Comparison of ENCODE assay signal across 9 mouse cellular contexts in the genomic region with DNA sequence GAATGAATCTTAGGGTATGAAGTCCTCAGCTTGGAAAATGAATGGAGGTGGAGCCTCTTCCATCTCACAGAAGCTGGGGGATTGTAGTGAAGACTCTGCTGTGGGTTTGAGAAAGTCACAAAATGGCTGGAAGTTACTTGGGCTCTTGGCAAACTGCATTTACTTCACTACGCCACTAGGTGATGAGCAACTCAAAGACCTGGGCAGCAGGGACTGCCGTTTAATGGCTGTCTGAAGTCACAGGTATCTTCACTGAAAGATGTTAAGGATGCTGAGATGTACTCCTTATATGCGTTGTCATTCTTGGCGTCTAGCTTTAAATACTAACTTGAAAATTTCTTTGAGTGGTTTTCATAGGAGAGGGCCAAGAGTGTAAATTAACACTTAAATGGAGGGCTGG. TPM values are rescaled to one million over a fixed set of nuclear protein-coding genes. Genes with fewer than 3 reads are reported as not detected.
DNase-seq lines count a peak whose midpoint lies in the region; ATAC-seq lines count a peak whose summit lies in the region.
"Had no signal": no experiment of that assay in that cellular context is flagged by ENCODE, and none has a peak within 500 bp of the region (broad histone marks: within the 10 kb centered on the region; RNA-seq: fewer than 3 reads in every experiment).

No protein-coding gene starts in this region.

- H3K36me3 ChIP-seq in liver, embryonic 12.5 days: peaks cover 64% of the 10 kb centered on the region

- peak; percentile 20 to 74 for DNase-seq in adrenal gland, adult (ENCODE audit: inconsistent age in 2 of 2, low spot score in 1 of 2)
- no peak for DNase-seq in adrenal gland, postnatal 25 days
- DNase-seq in liver: peak; percentile 54
- DNase-seq in cerebellum, adult 8-10 months: peak; percentile 31
- DNase-seq in kidney, postnatal 36 days: peak; percentile 36 to 39
- DNase-seq in thymus, postnatal 0 days (ENCODE audit: low spot score): peak; percentile 65
- DNase-seq in gastrocnemius, postnatal 36 days: no peak

- intact Hi-C loops in gastrocnemius, postnatal 36 days (cut with DNase I): loop anchor here (5.0 kb wide), 1 partner anchor 122 kb away; the partner anchor contains the start of gene Mxd1

- H3K9ac ChIP-seq in liver, embryonic 12.5 days: no peak overlapping the region
- H3K9ac ChIP-seq: midbrain, embryonic 12.5 days had no signal

- no peak overlapping the region for H3K4me2 ChIP-seq in liver, embryonic 12.5 days
- H3K4me2 ChIP-seq: midbrain, embryonic 12.5 days had no signal

- no peaks in the 10 kb centered on the region for H3K27me3 ChIP-seq in liver, embryonic 12.5 days (replicated peaks)
- H3K27me3 ChIP-seq: midbrain, embryonic 12.5 days had no signal

- H3K9me3 ChIP-seq in liver, embryonic 12.5 days (replicated peaks): no peaks in the 10 kb centered on the region
- H3K9me3 ChIP-seq: midbrain, embryonic 12.5 days had no signal

- 58% methylated on average over 4 of the region's 4 CpGs for WGBS in liver, embryonic 12.5 days (ENCODE audit: insufficient replicate concordance)

- H3K27ac ChIP-seq in liver, embryonic 12.5 days: no peak overlapping the region
- H3K27ac ChIP-seq: midbrain, embryonic 12.5 days had no signal

- no peak overlapping the region for H3K4me3 ChIP-seq in liver, embryonic 12.5 days
- H3K4me3 ChIP-seq: midbrain, embryonic 12.5 days had no signal

- no peak for ATAC-seq in liver, embryonic 12.5 days

- H3K4me1 ChIP-seq in liver, embryonic 12.5 days: peaks cover 34% of the 10 kb centered on the region
- H3K4me1 ChIP-seq: midbrain, embryonic 12.5 days had no signal

RNA-seq across cellular contexts. Expression of gene Pcbp1, which starts 19.1 kb away (rescaled TPM):
- 296 and 313 TPM in 2 replicates for total RNA-seq in adrenal gland, postnatal 25 days (2021)
- 465 and 466 TPM in 2 replicates for polyA plus RNA-seq in liver, embryonic 12.5 days (2016; fragmentation: Nextera tagmentation; extraction: Ambion mirVana)
- polyA plus RNA-seq in thymus, postnatal 0 days (2015; fragmentation: Nextera tagmentation; extraction: Ambion mirVana): 466 and 487 TPM in 2 replicates
- total RNA-seq in gastrocnemius, postnatal 36 days (2021): 100 to 1,000 TPM; 102 to 112 TPM

Comparison
In these comparisons a context has a peak if more than half of its experiments do, and no peak if none do; other contexts are left out.
1. DNase-seq: peak in adrenal gland, adult (2 of 2), liver (single experiment), cerebellum, adult 8-10 months (single experiment), kidney, postnatal 36 days (2 of 2) and thymus, postnatal 0 days (single experiment); none in adrenal gland, postnatal 25 days (single experiment) and gastrocnemius, postnatal 36 days (0 of 2).